Comparison of ENCODE assay signal across 8 mouse cellular contexts in genomic region chr11:77791752-77792565, GRCm38 (mm10). TPM values are rescaled to one million over a fixed set of nuclear protein-coding genes. Genes with fewer than 3 reads are reported as not detected.
DNase-seq lines count a peak whose midpoint lies in the region; ATAC-seq and TF ChIP-seq lines count a peak whose summit lies in the region.

No protein-coding gene starts in this region.

- 0 out of 2 replicates have a peak, but pooled peaks cover 1% of the 10 kb centered on the region for H3K79me2 ChIP-seq in heart, adult 2 months (replicated peaks; ENCODE audit: control insufficient read depth, insufficient read depth, low read length)

- peaks cover 12% of the 10 kb centered on the region for H3K4me1 ChIP-seq in heart, adult 2 months (ENCODE audit: control insufficient read depth, insufficient read depth, low read length)
- H3K4me1 ChIP-seq in heart, embryonic 13.5 days = peaks cover 49% of the 10 kb centered on the region
- H3K4me1 ChIP-seq in kidney, embryonic 16.5 days (ENCODE audit: insufficient read depth, low read length) = peaks cover 36% of the 10 kb centered on the region

- H3K27me3 ChIP-seq in heart, adult 2 months (ENCODE audit: control insufficient read depth, insufficient read depth, low read length) = no peaks in the 10 kb centered on the region
- H3K27me3 ChIP-seq in heart, embryonic 13.5 days (replicated peaks) = no peaks in the 10 kb centered on the region
- H3K27me3 ChIP-seq in kidney, embryonic 16.5 days (ENCODE audit: insufficient read depth, low read length) = no peaks in the 10 kb centered on the region

- no peak for TF ChIP-seq CTCF in heart, adult 2 months (IDR thresholded peaks at IDR 0.05)

- DNase-seq in heart, adult 2 months = peak; percentile 47 to 66
- no peak for DNase-seq in heart, adult 8-10 months (ENCODE audit: low spot score)
- peak; percentile 63 for DNase-seq in adrenal gland, postnatal 25 days
- DNase-seq in lung, postnatal 25 days (ENCODE audit: low spot score) = peak; percentile 94
- peak; percentile 82 to 93 for DNase-seq in thymus, adult 18-20 months
- no peak for DNase-seq in left cerebral cortex, adult 18-20 months (ENCODE audit: low spot score in 2 of 2)

- no peak overlapping the region for H3K9ac ChIP-seq in heart, adult 2 months (ENCODE audit: low read depth, low read length)
- H3K9ac ChIP-seq in heart, embryonic 13.5 days = peak overlapping the region; percentile 66
- no peak overlapping the region; the same call in 1 of the 2 replicates for H3K9ac ChIP-seq in kidney, embryonic 16.5 days (replicated peaks; ENCODE audit: low read length)

- no peak overlapping the region for H3K4me3 ChIP-seq in heart, adult 2 months
- no peak overlapping the region for H3K4me3 ChIP-seq in heart, embryonic 13.5 days
- no peak overlapping the region for H3K4me3 ChIP-seq in kidney, embryonic 16.5 days (ENCODE audit: low read length)

- peak overlapping the region; percentile 53 for H3K27ac ChIP-seq in heart, adult 2 months
- H3K27ac ChIP-seq in heart, embryonic 13.5 days (replicated peaks) = peak overlapping the region; percentile 81
- H3K27ac ChIP-seq in kidney, embryonic 16.5 days (ENCODE audit: low read length) = peak overlapping the region; percentile 90

- H3K36me3 ChIP-seq in heart, adult 2 months (ENCODE audit: control insufficient read depth, insufficient read depth, low read length) = peaks cover 6% of the 10 kb centered on the region
- H3K36me3 ChIP-seq in heart, embryonic 13.5 days = no peaks in the 10 kb centered on the region
- H3K36me3 ChIP-seq in kidney, embryonic 16.5 days (ENCODE audit: insufficient read depth, low read length) = no peaks in the 10 kb centered on the region

- WGBS in heart, adult 2 months = 24% methylated on average over 12 of the region's 12 CpGs
- 28% methylated on average over 12 of the region's 12 CpGs for WGBS in heart, embryonic 13.5 days
- WGBS in kidney, embryonic 16.5 days = 49% methylated on average over 12 of the region's 12 CpGs

- ATAC-seq in heart, embryonic 13.5 days (ENCODE audit: extremely low read depth, insufficient number of reproducible peaks, low FRiP score, low TSS enrichment) = no peak
- peak; percentile 29; the same call in 1 of the 2 replicates for ATAC-seq in kidney, embryonic 16.5 days (ENCODE audit: low FRiP score, low TSS enrichment)

- H3K9me3 ChIP-seq in heart, embryonic 13.5 days = no peaks in the 10 kb centered on the region
- H3K9me3 ChIP-seq in kidney, embryonic 16.5 days (ENCODE audit: low read length) = no peaks in the 10 kb centered on the region

- TF ChIP-seq EP300 in heart, adult 2 months (IDR thresholded peaks at IDR 0.05; ENCODE audit: insufficient read depth, low read depth, low read length) = no peak

- intact Hi-C loops in heart, adult 2 months (cut with DNase I) = no loop called here

- peak overlapping the region; percentile 37 for H3K4me2 ChIP-seq in heart, embryonic 13.5 days
- H3K4me2 ChIP-seq in kidney, embryonic 16.5 days (replicated peaks; ENCODE audit: low read depth, low read length) = no peak overlapping the region

- no peak for TF ChIP-seq POLR2A in heart, adult 2 months (IDR thresholded peaks at IDR 0.05; ENCODE audit: insufficient read depth, low read depth, low read length)

RNA-seq across cellular contexts. Expression of gene Gm10277, which starts 4.4 kb away (rescaled TPM):
- total RNA-seq in heart, adult 2 months (2021) = not detected
- polyA plus RNA-seq in heart, adult 2 months (2012; rRNA removed) = not detected in 2 replicates
- total RNA-seq in heart, adult 8-10 months (2022) = not detected
- total RNA-seq in adrenal gland, postnatal 25 days (2021) = not detected in 2 replicates
- 1.1 and 1.3 TPM in 2 replicates for polyA plus RNA-seq in heart, embryonic 13.5 days (2015; fragmentation: Nextera tagmentation; extraction: Ambion mirVana)
- polyA plus RNA-seq in kidney, embryonic 16.5 days (2015; fragmentation: Nextera tagmentation; extraction: Ambion mirVana) = 1.5 and 1.6 TPM in 2 replicates
- total RNA-seq in left cerebral cortex, adult 18-20 months (2021) = not detected

RNA-seq across cellular contexts. Expression of gene Myo18a, which starts 28.9 kb away (rescaled TPM):
- total RNA-seq in heart, adult 2 months (2021) = 100 to 1,000 TPM; 240 to 274 TPM
- polyA plus RNA-seq in heart, adult 2 months (2012; rRNA removed) = 98.6 and 107 TPM in 2 replicates
- total RNA-seq in heart, adult 8-10 months (2022) = 100 to 1,000 TPM; 256 to 285 (median 277) TPM
- total RNA-seq in adrenal gland, postnatal 25 days (2021) = 60.7 and 84.2 TPM in 2 replicates
- 94.9 and 100.0 TPM in 2 replicates for polyA plus RNA-seq in heart, embryonic 13.5 days (2015; fragmentation: Nextera tagmentation; extraction: Ambion mirVana)
- 32.4 and 38.1 TPM in 2 replicates for polyA plus RNA-seq in kidney, embryonic 16.5 days (2015; fragmentation: Nextera tagmentation; extraction: Ambion mirVana)
- total RNA-seq in left cerebral cortex, adult 18-20 months (2021) = 100 to 1,000 TPM; 132 to 140 TPM

Comparison
In these comparisons a context has a peak if more than half of its experiments do, and no peak if none do; other contexts are left out.
1. DNase-seq: peak in heart, adult 2 months (2 of 2), adrenal gland, postnatal 25 days (single experiment), lung, postnatal 25 days (single experiment) and thymus, adult 18-20 months (2 of 2); none in heart, adult 8-10 months (single experiment) and left cerebral cortex, adult 18-20 months (0 of 2).
2. Peak in every context shown above with its lines, with median percentiles within 50 percentile points of each other: H3K27ac ChIP-seq.